Mouse (Mus musculus) heart, postnatal 14 days (tissue): ENCODE data around the gene Zmynd19. TPM values are rescaled to one million over a fixed set of nuclear protein-coding genes. Genes with fewer than 3 reads are reported as not detected.
"Not testable (repeated sequence)": the region's sequence is repeated elsewhere in the genome, so short reads cannot be mapped to it uniquely, and the experiment has no call there.

Experiments used
- DNase-seq, 2 experiments: peaks; one replicate each; pipeline ENCODE4 v3.0.0; 2021 to 2022
- intact Hi-C: fragments of 180-260 bp; cut with DNase I; formaldehyde crosslinking; loops from one replicate; pipeline ENCODE4 v1.15.1; 2025
- total RNA-seq, 2 experiments: library from RNA; stranded (reverse); gene quantifications; 2 replicates each; pipeline ENCODE4 v1.2.3; 2021

Gene Zmynd19
- total RNA-seq, 2 experiments from 2014 or later: 14.1 to 18.3 TPM

GRCm38 (mm10) chr2:24935057-24935796 lies 14.4 kb upstream of the Zmynd19 start, which contains the start of gene Arrdc1:
Gene Arrdc1 (minus strand): TSS chr2:24935252.
- peak; percentile 85 to 90 for DNase-seq
- intact Hi-C loops: no loop called here

- intact Hi-C loops: no loop called here
- no peak for DNase-seq
These were observed 7.5 kb upstream of the Zmynd19 start for GRCm38 (mm10) chr2:24942092-24942491.

GRCm38 (mm10) chr2:24944304-24944703 lies 5.3 kb upstream of the Zmynd19 start:
- intact Hi-C loops: not testable (repeated sequence)
- DNase-seq: peak in 1 of 2 experiments; percentile 16

GRCm38 (mm10) chr2:24950189-24950535 lies 570 bp downstream of the Zmynd19 start:
- intact Hi-C loops: no loop called here
- DNase-seq: peak in 1 of 2 experiments; percentile 19

GRCm38 (mm10) chr2:24952537-24953055 lies 3.0 kb downstream of the Zmynd19 start:
- DNase-seq: no peak
- intact Hi-C loops: no loop called here

- intact Hi-C loops: loop anchor here (5.0 kb wide), 1 partner anchor 41 kb away; no protein-coding TSS in a partner anchor
- peak; percentile 11 to 32 for DNase-seq
These were observed 11.3 kb downstream of the Zmynd19 start for GRCm38 (mm10) chr2:24960910-24961309.

GRCm38 (mm10) chr2:24962304-24963000 lies 12.9 kb downstream of the Zmynd19 start, which contains the start of gene Dph7:
Gene Dph7 (plus strand): TSS chr2:24962400.
- intact Hi-C loops: loop anchor here (5.0 kb wide), 1 partner anchor 40 kb away; no protein-coding TSS in a partner anchor
- peak; percentile 84 to 90 for DNase-seq

- intact Hi-C loops: no loop called here
These were observed 20.8 kb downstream of the Zmynd19 start for GRCm38 (mm10) chr2:24970386-24970785.

GRCm38 (mm10) chr2:24974452-24974851 lies 24.9 kb downstream of the Zmynd19 start:
- intact Hi-C loops: not testable (repeated sequence)

More at GRCm38 (mm10) chr2:24970386-24970785, 20.8 kb downstream of the Zmynd19 start:
- no peak for DNase-seq

GRCm38 (mm10) chr2:24974906-24975703 lies 25.5 kb downstream of the Zmynd19 start, which contains the start of gene Mrpl41:
Gene Mrpl41 (minus strand): TSS chr2:24975098.
- DNase-seq: peak; percentile 97
- intact Hi-C loops: no loop called here

More at GRCm38 (mm10) chr2:24974452-24974851, 24.9 kb downstream of the Zmynd19 start:
- not testable (repeated sequence) for DNase-seq

GRCm38 (mm10) chr2:24975704-24976297 lies 26.2 kb downstream of the Zmynd19 start, which contains the start of gene Pnpla7:
Gene Pnpla7 (plus strand): TSS chr2:24976033.
- intact Hi-C loops: no loop called here
- peak; percentile 78 to 79 for DNase-seq

GRCm38 (mm10) chr2:24976960-24977359 lies 27.4 kb downstream of the Zmynd19 start:
- intact Hi-C loops: no loop called here

GRCm38 (mm10) chr2:24987762-24988161 lies 38.2 kb downstream of the Zmynd19 start:
- intact Hi-C loops: no loop called here
- no peak for DNase-seq

More at GRCm38 (mm10) chr2:24976960-24977359, 27.4 kb downstream of the Zmynd19 start:
- DNase-seq: no peak

- intact Hi-C loops: no loop called here
- no peak for DNase-seq
These were observed 45.7 kb downstream of the Zmynd19 start for GRCm38 (mm10) chr2:24995332-24995731.

- intact Hi-C loops: no loop called here
- no peak for DNase-seq
These were observed 46.9 kb downstream of the Zmynd19 start for GRCm38 (mm10) chr2:24996471-24996870.

- DNase-seq: peak; percentile 25 to 45
- intact Hi-C loops: loop anchor here (5.0 kb wide), 1 partner anchor 38 kb away; the partner anchor contains the start of gene Dph7
These were observed 51.1 kb downstream of the Zmynd19 start for GRCm38 (mm10) chr2:25000544-25001235.

GRCm38 (mm10) chr2:25003946-25004786 lies 54.6 kb downstream of the Zmynd19 start:
- DNase-seq: no peak
- intact Hi-C loops: loop anchor here (5.0 kb wide), 1 partner anchor 42 kb away; the partner anchor contains the start of gene Dph7

- no peak for DNase-seq
- intact Hi-C loops: no loop called here
These were observed 57.2 kb downstream of the Zmynd19 start for GRCm38 (mm10) chr2:25006767-25007166.
